ENCODE assay signal across 17 mouse cellular contexts in the genomic region with DNA sequence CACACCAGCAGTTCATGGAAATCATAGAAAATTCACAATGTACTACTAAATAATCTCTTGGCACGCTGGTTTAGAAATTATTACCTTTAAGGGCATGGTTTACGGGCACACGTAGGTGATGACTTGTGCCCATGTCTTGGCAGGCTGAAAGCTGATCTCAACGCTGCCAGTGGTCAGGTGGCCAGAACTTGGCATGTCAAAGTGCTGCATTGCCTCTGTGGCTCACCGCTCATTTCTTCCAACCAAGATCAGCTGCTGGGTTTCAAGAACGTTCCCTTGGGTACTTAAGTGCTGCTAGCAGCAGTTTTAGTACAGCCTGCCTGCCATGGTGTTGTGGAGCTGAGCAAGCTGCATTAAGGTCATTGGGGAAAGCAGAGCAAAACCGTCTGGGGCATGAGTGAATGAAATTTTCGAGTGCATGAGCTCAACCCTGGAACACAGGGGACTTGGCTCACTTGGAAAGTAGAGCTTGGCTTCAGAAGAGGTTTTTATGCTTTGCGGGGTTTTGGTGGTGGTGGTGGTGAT.
DNase-seq lines count a peak whose midpoint lies in the region; ATAC-seq and TF ChIP-seq lines count a peak whose summit lies in the region.
"Had no signal": no experiment of that assay in that cellular context is flagged by ENCODE, and none has a peak within 500 bp of the region (broad histone marks: within the 10 kb centered on the region; RNA-seq: fewer than 3 reads in every experiment).

No protein-coding gene starts in this region.

- 77% methylated on average over 9 of the region's 9 CpGs for WGBS in kidney, adult 2 months
- WGBS in forebrain, postnatal 0 days = 86% methylated on average over 9 of the region's 9 CpGs

- no peak for TF ChIP-seq POLR2A in kidney, adult 2 months (IDR thresholded peaks at IDR 0.05; ENCODE audit: low read depth, low read length)

- no peak for TF ChIP-seq CTCF in gastrocnemius, adult 2 months (IDR thresholded peaks at IDR 0.05)
- TF ChIP-seq CTCF in kidney, adult 2 months (conservative IDR thresholded peaks at IDR 0.05; ENCODE audit: insufficient read depth, insufficient read length, low read depth, low read length) = no peak
- no peak for TF ChIP-seq CTCF in forebrain, postnatal 0 days (IDR thresholded peaks at IDR 0.05; ENCODE audit: low read depth)

- no peaks in the 10 kb centered on the region for H3K4me1 ChIP-seq in kidney, adult 2 months (ENCODE audit: control insufficient read depth, insufficient read depth, low read length)
- 0 out of 2 replicates have a peak, but pooled peaks cover 2% of the 10 kb centered on the region for H3K4me1 ChIP-seq in forebrain, postnatal 0 days (ENCODE audit: insufficient read depth)
- H3K4me1 ChIP-seq: forebrain, embryonic 15.5 days; midbrain, embryonic 12.5 days; neural tube, embryonic 12.5 days had no signal

- no peaks in the 10 kb centered on the region for H3K9me3 ChIP-seq in forebrain, postnatal 0 days (ENCODE audit: low read length)
- H3K9me3 ChIP-seq: forebrain, embryonic 15.5 days; midbrain, embryonic 12.5 days; neural tube, embryonic 12.5 days had no signal

- no peak overlapping the region for H3K4me3 ChIP-seq in gastrocnemius, adult 2 months
- no peak overlapping the region for H3K4me3 ChIP-seq in kidney, adult 2 months (ENCODE audit: insufficient read depth, low read depth, low read length)
- H3K4me3 ChIP-seq in forebrain, postnatal 0 days (ENCODE audit: low read depth, low read length) = no peak overlapping the region
- H3K4me3 ChIP-seq: forebrain, embryonic 15.5 days; midbrain, embryonic 12.5 days; neural tube, embryonic 12.5 days had no signal

- no peak overlapping the region for H3K4me2 ChIP-seq in forebrain, postnatal 0 days (ENCODE audit: low read depth)
- H3K4me2 ChIP-seq: forebrain, embryonic 15.5 days; midbrain, embryonic 12.5 days; neural tube, embryonic 12.5 days had no signal

- DNase-seq in gastrocnemius, adult 2 months = peak; percentile 52
- DNase-seq in gastrocnemius, adult 18-20 months (ENCODE audit: low spot score) = no peak
- DNase-seq in kidney, adult 2 months = peak; percentile 2
- DNase-seq in kidney, postnatal 36 days = no peak
- DNase-seq in cerebellum, adult 8-10 months = peak; percentile 24
- peak; percentile 38 for DNase-seq in skeletal muscle tissue, adult 2 months (ENCODE audit: low read depth, low spot score)
- no peak for DNase-seq in forebrain, postnatal 0 days
- DNase-seq: embryo, embryonic 11 days; kidney, adult 18-20 months; kidney, postnatal 25 days; liver; lung, postnatal 10 days; thymus, postnatal 25 days had no signal

- H3K9ac ChIP-seq in forebrain, postnatal 0 days = no peak overlapping the region
- H3K9ac ChIP-seq: forebrain, embryonic 15.5 days; midbrain, embryonic 12.5 days; neural tube, embryonic 12.5 days had no signal

- H3K27ac ChIP-seq in gastrocnemius, adult 2 months = no peak overlapping the region
- no peak overlapping the region for H3K27ac ChIP-seq in kidney, adult 2 months (ENCODE audit: insufficient read depth, low read depth, low read length)
- H3K27ac ChIP-seq in forebrain, postnatal 0 days (ENCODE audit: low read depth, low read length) = no peak overlapping the region
- H3K27ac ChIP-seq: forebrain, embryonic 15.5 days; midbrain, embryonic 12.5 days; neural tube, embryonic 12.5 days had no signal

- H3K36me3 ChIP-seq in kidney, adult 2 months (ENCODE audit: control insufficient read depth, insufficient read depth, low read length) = no peaks in the 10 kb centered on the region
- H3K36me3 ChIP-seq in forebrain, postnatal 0 days (ENCODE audit: insufficient read depth) = no peaks in the 10 kb centered on the region
- H3K36me3 ChIP-seq: forebrain, embryonic 15.5 days; midbrain, embryonic 12.5 days; neural tube, embryonic 12.5 days had no signal

- no peaks in the 10 kb centered on the region for H3K27me3 ChIP-seq in kidney, adult 2 months (replicated peaks; ENCODE audit: control insufficient read depth, insufficient read depth, low read length)
- no peaks in the 10 kb centered on the region for H3K27me3 ChIP-seq in forebrain, postnatal 0 days (ENCODE audit: insufficient read depth, low read length)
- H3K27me3 ChIP-seq: forebrain, embryonic 15.5 days; midbrain, embryonic 12.5 days; neural tube, embryonic 12.5 days had no signal

- no peak for ATAC-seq in granulocyte monocyte progenitor cell, adult 5-6 weeks (replicated peaks; ENCODE audit: poor library complexity, severe bottlenecking)
- ATAC-seq in forebrain, postnatal 0 days = no peak
- ATAC-seq: forebrain, embryonic 15.5 days had no signal

- intact Hi-C loops in gastrocnemius, adult 2 months (cut with DNase I) = no loop called here

Comparison
In these comparisons a context has a peak if more than half of its experiments do, and no peak if none do; other contexts are left out.
1. DNase-seq: peak in gastrocnemius, adult 2 months (single experiment), kidney, adult 2 months (single experiment), cerebellum, adult 8-10 months (single experiment) and skeletal muscle tissue, adult 2 months (single experiment); none in gastrocnemius, adult 18-20 months (single experiment), kidney, postnatal 36 days (0 of 2) and forebrain, postnatal 0 days (single experiment).